Mouse (Mus musculus) heart, adult 2 months (tissue): Measurements from ENCODE around the gene Zfp831. TPM values are rescaled to one million over a fixed set of nuclear protein-coding genes. Genes with fewer than 3 reads are reported as not detected.

ENCODE experiments used
- DNase-seq, 2 experiments: peaks; one replicate each; pipeline ENCODE4 v3.0.0; 2021
- H3K27ac ChIP-seq: fragments of 200-600 bp; 2 replicates; pipeline ENCODE4 v1.8.1; 2022
- H3K27me3 ChIP-seq: fragments of 200-500 bp; 2 replicates; pipeline ENCODE4 v1.6.1; 2012; ENCODE audit warnings: mild to moderate bottlenecking, low read length, inconsistent platforms, mixed read lengths; ENCODE audit not compliant: control insufficient read depth, insufficient read depth
- H3K36me3 ChIP-seq: fragments of 200-500 bp; 2 replicates; pipeline ENCODE4 v1.6.1; 2012; ENCODE audit warnings: low read length, inconsistent platforms; ENCODE audit not compliant: control insufficient read depth, insufficient read depth
- H3K4me1 ChIP-seq: fragments of 200-500 bp; 2 replicates; pipeline ENCODE4 v1.6.1; 2011; ENCODE audit warnings: low read length; ENCODE audit not compliant: control insufficient read depth, insufficient read depth
- H3K4me3 ChIP-seq: fragments of 200-600 bp; 2 replicates; pipeline ENCODE4 v1.8.1; 2022
- H3K79me2 ChIP-seq: fragments of 200-500 bp; replicated peaks from 2 replicates; pipeline ENCODE4 v1.6.1; 2012; ENCODE audit warnings: mild to moderate bottlenecking, inconsistent platforms, low read length, moderate library complexity, mixed read lengths; ENCODE audit not compliant: control insufficient read depth, insufficient read depth
- H3K9ac ChIP-seq: fragments of 200-500 bp; 2 replicates; pipeline ENCODE4 v1.6.1; 2012; ENCODE audit warnings: low read depth, mild to moderate bottlenecking, control low read depth, inconsistent platforms, low read length, mixed read lengths
- CTCF ChIP-seq: fragments of 200-600 bp; IDR thresholded peaks from 2 replicates; pipeline ENCODE4 v1.8.1; 2022; ENCODE audit warnings: antibody characterized with exemption, mild to moderate bottlenecking, moderate library complexity
- EP300 ChIP-seq: fragments of 200-500 bp; IDR thresholded peaks from 2 replicates; pipeline ENCODE4 v1.6.1; 2011; ENCODE audit warnings: low read depth, low read length, control low read depth; ENCODE audit not compliant: insufficient read depth
- POLR2A ChIP-seq: fragments of 200-500 bp; IDR thresholded peaks from 2 replicates; pipeline ENCODE4 v1.6.1; 2011; ENCODE audit warnings: mild to moderate bottlenecking, low read depth, low read length, control low read depth; ENCODE audit not compliant: insufficient read depth
- WGBS: fragments of 180-500 bp; shearing (Covaris S2); methylation state at CpG from one replicate; pipeline ENCODE4 v1.1.7; 2018; 5-methylcytosine and 5-hydroxymethylcytosine counted together
- intact Hi-C: fragments of 180-260 bp; cut with DNase I; formaldehyde crosslinking; loops from one replicate; pipeline ENCODE4 v1.15.1; 2025
- polyA plus RNA-seq: library from polyadenylated mRNA; depleted of rRNA; stranded (reverse); fragments of >200 nt; gene quantifications from 2 replicates; pipeline ENCODE4 v1.2.3, GENCODE M21; 2012
- total RNA-seq, 2 experiments: library from RNA; stranded (reverse); gene quantifications; 2 replicates each; pipeline ENCODE4 v1.2.3; 2021

The Zfp831 gene
- total and polyA plus RNA-seq, 3 experiments, result 0.08 to 0.11 (median 0.10) TPM

DNA sequence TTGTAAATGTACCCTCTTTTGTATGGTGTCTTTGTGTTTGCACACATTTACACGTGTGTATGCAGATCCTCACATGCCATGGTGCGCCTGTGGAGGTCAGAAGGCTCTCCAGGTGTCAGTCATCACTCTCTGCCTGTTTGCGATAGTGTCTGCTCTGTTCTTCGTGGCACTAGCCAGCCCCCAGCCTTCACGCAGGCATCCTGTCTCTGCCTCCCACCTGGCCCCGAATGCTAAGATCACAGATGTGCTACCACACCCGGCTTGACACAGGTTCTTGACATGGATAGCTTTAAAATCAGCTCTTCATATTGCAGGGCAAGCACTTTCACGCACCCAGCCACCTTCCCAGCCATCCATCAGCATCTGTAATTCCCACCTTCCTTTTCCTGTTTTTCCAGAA lies 16.3 kb upstream of the Zfp831 start:
- Histone ChIP-seq H3K27me3 (no peaks in the 10 kb centered on the region), H3K27ac (no peak overlapping the region), H3K9ac (no peak overlapping the region), H3K36me3 (no peaks in the 10 kb centered on the region), H3K4me3 (no peak overlapping the region), H3K4me1 (peaks cover 3% of the 10 kb centered on the region; the same call in 1 of the 2 replicates), H3K79me2 (no peaks in the 10 kb centered on the region)
- WGBS, result 40% methylated on average over 8 of the region's 8 CpGs
- TF ChIP-seq EP300 (no peak), POLR2A (no peak), CTCF (no peak)
- intact Hi-C loops, result no loop called here
- DNase-seq, result no peak

DNA sequence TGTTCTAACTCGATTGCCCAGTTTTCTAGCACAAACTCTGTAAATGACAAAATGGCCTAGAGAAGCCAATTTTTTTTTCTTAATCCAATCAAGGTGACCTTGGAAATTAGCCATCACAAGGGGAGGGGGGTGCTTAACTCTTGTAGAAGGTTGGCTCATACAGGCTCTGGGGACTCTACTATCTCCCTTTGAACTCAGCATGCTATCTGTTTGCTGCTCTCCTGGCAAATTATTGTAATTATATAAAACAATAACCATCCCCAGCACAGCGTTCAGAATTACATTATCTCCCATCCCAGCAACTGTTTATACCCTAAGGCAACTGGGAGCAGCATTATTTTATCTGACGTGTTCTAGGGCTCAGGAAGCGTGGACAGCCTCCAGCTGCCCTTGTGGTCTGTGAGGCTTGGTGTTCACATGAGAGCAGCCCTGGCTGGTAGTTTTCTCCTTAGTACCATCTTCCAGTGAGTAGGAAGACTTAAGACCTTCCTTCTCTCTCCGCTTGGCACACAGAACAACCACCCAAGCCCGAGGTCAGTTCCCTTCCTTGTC lies 14.0 kb upstream of the Zfp831 start:
- intact Hi-C loops, result no loop called here
- H3K27me3 ChIP-seq, result no peaks in the 10 kb centered on the region

DNA sequence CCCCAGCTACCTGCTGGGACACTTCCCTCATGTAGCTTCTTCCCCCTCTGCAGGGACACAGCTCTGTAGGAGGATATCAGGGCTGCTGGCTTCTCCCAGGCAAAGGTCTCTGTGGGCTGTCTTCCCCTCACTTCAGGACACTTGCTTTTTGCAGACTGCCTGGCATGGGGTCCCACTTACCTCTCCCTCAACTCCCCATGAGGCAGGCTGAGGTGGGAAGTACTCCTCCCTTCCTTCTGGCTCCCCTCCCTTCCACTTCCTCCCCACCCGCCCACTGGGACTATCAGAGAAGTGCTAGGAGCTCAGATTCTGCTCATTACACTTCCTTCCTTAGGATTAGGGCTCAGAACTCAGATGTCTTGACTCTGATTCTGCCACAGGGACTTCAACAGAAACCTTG lies 6.6 kb upstream of the Zfp831 start:
- H3K4me1 ChIP-seq, result peaks cover 14% of the 10 kb centered on the region
- H3K79me2 ChIP-seq, result no peaks in the 10 kb centered on the region
- H3K9ac ChIP-seq, result no peak overlapping the region
- H3K36me3 ChIP-seq, result peaks cover 6% of the 10 kb centered on the region; the same call in 1 of the 2 replicates
- DNase-seq, result peak; percentile 48 to 51
- H3K27me3 ChIP-seq, result no peaks in the 10 kb centered on the region
- 0% methylated on average over 1 of the region's 1 CpGs for WGBS
- intact Hi-C loops, result loop anchor here (2.0 kb wide), 2 partner anchors 34 to 36 kb away; no protein-coding TSS in a partner anchor
- H3K4me3 ChIP-seq, result no peak overlapping the region
- H3K27ac ChIP-seq, result peak overlapping the region; percentile 78
- TF ChIP-seq EP300 (peak; percentile 62; the same call in 1 of the 2 replicates), POLR2A (0 out of 2 replicates have a peak, but pooled peaks have one; percentile 23), CTCF (no peak)

More for the DNA sequence above, 14.0 kb upstream of the Zfp831 start:
- Histone ChIP-seq H3K9ac (no peak overlapping the region), H3K27ac (no peak overlapping the region), H3K4me1 (peaks cover 3% of the 10 kb centered on the region; the same call in 1 of the 2 replicates), H3K4me3 (no peak overlapping the region), H3K36me3 (no peaks in the 10 kb centered on the region), H3K79me2 (no peaks in the 10 kb centered on the region)
- no peak for TF ChIP-seq POLR2A
- WGBS, result 73% methylated on average over 6 of the region's 6 CpGs
- DNase-seq, result no peak

DNA sequence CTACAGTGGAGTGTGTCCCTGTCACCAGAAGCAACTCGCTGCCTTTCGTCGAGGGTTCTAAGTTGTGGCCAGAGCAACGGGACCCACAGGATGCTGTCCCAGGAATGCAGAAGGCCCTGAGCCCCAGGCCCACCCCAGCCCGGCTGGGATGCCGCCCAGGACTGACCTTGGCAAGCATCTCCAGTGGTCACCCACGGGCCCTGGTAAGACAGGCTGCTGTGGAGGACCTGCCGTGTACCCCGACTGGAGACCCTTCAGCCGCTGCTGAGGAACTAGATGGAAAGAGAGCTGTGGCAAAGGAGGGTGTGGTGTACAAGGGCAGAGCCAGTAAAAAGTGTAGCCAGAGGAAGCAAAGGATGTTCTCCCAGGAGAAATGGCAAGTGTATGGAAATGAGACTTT lies 1.6 kb downstream of the Zfp831 start:
- no peak for DNase-seq
- intact Hi-C loops, result no loop called here
- Histone ChIP-seq H3K36me3 (no peaks in the 10 kb centered on the region), H3K27ac (no peak overlapping the region), H3K4me1 (no peaks in the 10 kb centered on the region), H3K4me3 (no peak overlapping the region), H3K27me3 (no peaks in the 10 kb centered on the region), H3K79me2 (no peaks in the 10 kb centered on the region), H3K9ac (no peak overlapping the region)
- TF ChIP-seq EP300 (no peak), POLR2A (no peak), CTCF (no peak)
- WGBS, result 79% methylated on average over 10 of the region's 10 CpGs

DNA sequence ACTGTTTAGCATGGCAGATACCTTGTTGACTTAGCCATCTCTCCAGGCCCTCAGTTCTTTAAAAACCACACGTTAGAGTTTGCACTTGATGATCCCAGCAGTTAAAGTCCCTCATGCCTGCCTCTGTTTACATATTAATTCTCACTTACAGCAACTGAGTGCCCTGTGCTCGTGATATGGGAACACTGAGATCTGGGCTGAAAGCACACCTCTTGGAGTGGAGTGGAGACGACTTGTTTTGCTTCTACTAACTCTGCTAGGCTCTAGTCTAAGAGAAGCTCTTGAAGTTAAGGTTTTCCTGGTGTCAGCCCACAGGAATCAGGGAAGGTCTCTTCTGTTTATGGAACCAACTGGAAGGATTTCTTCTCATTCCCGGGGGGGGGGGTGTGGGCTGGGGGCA lies 9.5 kb downstream of the Zfp831 start:
- WGBS, result 54% methylated on average over 4 of the region's 4 CpGs
- Histone ChIP-seq H3K27ac (no peak overlapping the region), H3K4me3 (no peak overlapping the region), H3K36me3 (no peaks in the 10 kb centered on the region), H3K4me1 (no peaks in the 10 kb centered on the region), H3K9ac (no peak overlapping the region), H3K79me2 (no peaks in the 10 kb centered on the region), H3K27me3 (no peaks in the 10 kb centered on the region)
- TF ChIP-seq EP300, result no peak
- TF ChIP-seq POLR2A, result no peak
- no peak for TF ChIP-seq CTCF
- intact Hi-C loops, result no loop called here
- DNase-seq, result no peak

DNA sequence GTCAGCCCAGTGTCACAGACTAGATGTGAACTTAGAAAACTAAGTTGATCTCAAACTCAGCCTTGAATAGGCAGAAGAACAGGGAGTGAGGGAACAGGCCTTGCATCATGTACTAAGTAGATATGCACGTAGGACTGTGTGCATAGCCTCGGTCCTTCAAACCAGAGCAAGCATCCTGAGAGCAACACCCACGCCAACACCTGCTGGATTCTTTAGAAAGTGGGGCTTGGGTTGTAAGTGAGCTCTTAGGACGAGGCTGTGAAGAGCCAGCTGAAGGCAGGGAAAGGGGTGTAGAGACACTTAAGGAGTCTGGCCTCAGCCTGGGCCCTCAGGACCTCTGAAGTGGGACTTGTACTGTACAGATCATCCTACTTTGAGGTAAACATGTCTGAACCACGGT lies 12.0 kb downstream of the Zfp831 start:
- H3K36me3 ChIP-seq, result no peaks in the 10 kb centered on the region
- DNase-seq, result no peak
- H3K4me3 ChIP-seq, result no peak overlapping the region
- no peaks in the 10 kb centered on the region for H3K79me2 ChIP-seq
- TF ChIP-seq CTCF, result no peak
- TF ChIP-seq POLR2A, result no peak
- no peak for TF ChIP-seq EP300
- intact Hi-C loops, result no loop called here
- no peak overlapping the region for H3K27ac ChIP-seq
- no peaks in the 10 kb centered on the region for H3K4me1 ChIP-seq
- no peak overlapping the region for H3K9ac ChIP-seq
- no peaks in the 10 kb centered on the region for H3K27me3 ChIP-seq
- 76% methylated on average over 5 of the region's 5 CpGs for WGBS
